Mouse (Mus musculus) lung, postnatal 0 days (tissue): Measurements from ENCODE around the gene Ctxn1.

Source experiments
- CTCF ChIP-seq: IDR thresholded peaks from 2 replicates; pipeline ENCODE4 v1.5.1; 2016; ENCODE audit warnings: antibody characterized with exemption, mild to moderate bottlenecking
- EP300 ChIP-seq: IDR thresholded peaks from 2 replicates; pipeline ENCODE4 v1.6.1; 2016; ENCODE audit warnings: antibody characterized with exemption, mild to moderate bottlenecking, control low read depth

- TF ChIP-seq CTCF (no peak), EP300 (no peak)
These were observed 38.7 kb upstream of the Ctxn1 start for GRCm38 (mm10) chr8:4297822-4298221.
